Mouse (Mus musculus) induced T-regulatory cell, adult 2 months (primary cell): ENCODE measurements around the gene Hdac7.

Experiments used
- DNase-seq: peaks from one replicate; pipeline ENCODE4 v3.0.0-alpha.2; 2012; ENCODE audit warnings: low read depth

The Hdac7 gene

DNA sequence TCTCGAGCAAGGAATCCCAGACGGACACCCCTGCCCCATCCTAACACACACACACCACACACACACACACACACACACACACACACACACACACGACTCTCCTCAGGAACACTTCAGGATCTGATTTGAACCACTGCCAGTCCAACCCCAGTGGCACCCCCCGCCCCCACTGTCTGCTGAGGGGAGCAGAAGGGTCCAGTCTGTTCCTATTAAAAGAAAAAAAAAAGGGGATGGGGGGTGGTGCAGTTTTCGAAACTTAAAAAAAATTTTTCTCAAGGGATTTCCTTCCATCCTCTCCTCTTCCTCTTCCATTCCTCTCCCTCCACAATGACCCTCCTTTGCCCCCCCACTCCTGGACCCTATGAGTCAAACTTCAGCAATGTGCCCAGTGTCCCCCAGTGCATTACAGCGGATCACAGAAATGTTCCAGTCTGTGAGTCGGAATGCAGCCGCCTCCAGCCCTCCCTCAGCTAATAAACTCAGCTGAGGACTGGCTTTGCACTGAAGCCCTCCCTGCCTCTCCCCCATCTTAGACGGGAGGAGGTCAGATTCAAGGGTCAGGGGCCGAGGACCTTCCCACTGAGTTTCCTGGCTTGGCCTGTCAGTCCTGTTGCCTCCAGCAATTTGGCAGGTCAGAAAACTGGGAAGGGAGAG is 12.2 kb downstream of the Hdac7 start:
- DNase-seq, result no peak

DNA sequence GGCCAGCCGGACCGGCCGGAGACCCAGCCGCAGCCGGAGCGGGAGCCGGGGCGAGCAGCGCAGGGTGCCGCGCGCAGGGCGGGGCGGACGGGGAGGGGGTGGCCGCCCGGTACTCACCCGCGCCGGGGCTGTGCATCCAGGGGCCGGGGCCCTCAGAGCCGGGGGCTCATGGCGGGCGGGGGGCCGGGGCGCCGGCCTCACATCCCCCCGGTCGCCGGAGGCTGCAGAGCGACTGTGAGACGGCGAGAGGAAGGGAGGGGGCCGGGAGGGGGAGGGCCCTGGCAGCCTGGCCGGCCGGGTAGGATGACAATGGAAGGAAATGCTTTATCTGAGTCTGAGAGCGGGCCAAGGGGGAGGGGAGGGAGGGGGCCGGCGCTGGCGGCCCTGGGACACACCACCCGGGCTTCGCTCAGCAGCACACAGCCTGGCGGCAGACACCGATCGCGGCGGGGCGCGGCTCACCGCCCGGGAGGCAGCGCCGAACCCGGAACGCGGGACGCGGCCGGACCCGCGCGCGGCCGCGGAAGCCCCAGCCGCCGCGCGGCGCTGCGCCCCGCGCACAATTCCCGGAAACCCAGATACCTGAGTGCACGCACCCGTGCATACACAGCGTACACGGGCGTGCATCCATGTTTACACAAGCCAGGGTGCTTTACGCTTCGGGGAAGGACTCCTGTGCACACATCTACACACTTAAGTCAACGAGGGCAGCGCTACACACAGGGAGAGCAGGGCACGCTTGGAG is 12.9 kb downstream of the Hdac7 start:
- DNase-seq, result peak; percentile 83

DNA sequence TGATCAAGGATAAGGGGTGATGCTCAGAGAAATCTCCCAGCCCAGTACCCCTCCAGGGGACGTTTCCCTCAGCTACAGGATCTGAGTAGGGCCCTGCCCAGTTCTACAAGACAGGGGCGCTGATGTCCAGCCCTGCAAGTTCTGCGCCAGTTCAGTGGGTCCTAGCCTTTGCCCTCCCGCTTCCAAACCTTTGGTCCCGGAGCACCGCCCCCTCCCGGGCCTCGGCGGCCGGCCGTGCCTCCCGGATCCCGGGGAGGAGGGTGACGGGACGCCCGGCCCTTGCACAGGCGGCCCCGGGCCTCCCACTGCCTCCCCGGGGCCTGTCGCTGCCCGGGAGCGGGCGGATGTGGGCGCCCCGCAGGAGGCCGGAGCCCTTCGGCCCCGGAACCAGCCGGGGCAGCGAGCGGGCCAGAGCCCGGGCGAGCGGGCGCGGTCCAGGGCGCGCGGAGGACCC is 13.5 kb downstream of the Hdac7 start:
- DNase-seq, result no peak

DNA sequence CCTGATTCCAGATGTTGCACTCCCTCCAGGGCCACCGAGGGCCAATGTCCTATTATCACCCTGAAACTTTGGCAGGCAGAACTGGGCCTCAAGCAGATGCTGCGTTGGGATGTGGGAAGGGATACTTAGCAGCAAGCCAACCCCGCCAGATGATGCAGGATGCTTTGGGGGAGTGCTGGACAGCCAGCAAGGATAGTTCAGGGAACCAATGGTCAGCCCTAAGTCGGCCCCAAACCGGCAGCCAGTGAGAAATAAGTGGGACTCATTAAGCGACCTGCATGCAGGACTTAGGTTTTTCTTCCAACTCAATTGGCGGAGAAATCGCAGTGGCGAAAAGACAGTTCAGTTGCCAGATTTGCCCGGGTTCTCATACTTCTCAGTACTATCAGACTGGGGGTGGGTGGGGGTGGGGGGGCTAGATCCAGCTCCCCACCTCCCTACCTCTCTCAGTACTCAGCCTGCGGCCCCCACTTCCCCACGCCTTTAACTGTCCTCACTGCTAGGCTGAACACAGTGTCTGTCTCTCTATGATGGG is 14.0 kb downstream of the Hdac7 start:
- DNase-seq, result peak; percentile 66

DNA sequence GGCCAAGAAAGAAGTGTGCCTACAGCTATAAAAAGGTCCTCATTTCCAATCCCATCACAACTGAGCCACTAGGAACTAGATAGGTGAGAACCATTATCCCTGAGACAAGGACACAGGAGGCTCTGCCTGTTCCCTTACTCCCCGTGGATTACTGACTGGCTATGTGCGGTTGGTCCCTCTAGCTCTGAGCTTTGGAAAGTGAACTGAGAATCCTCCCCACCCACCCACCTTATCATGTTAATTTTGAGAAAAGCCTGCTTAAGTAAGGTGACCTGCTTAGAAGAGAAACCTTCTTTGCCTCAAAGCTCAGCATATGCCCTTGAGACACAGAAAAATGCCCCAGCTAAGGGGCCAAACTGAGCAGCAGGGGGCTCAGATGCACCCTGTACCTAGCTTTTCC is 14.9 kb downstream of the Hdac7 start:
- DNase-seq, result peak; percentile 49

DNA sequence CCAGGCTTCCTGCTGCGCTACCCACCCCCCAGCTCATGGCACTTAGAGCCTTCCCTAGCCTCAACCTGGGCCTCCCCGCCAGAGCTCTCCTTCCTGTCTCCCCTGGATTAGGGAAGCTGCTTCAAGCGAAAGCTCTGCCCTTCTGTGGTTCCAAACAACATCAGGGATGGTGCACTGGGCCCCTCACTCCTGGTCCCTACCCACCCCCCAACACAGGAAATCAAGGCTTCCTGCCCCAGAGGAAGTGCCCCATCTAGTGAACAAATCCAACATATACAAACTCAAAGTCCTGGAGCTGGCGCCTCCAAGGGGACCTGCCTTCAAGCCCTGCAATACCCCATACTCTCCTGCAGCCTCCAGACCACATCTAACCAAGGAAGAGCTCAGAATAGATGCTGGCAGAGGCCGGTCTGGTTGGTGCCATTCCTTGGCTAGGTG is 15.4 kb downstream of the Hdac7 start:
- DNase-seq, result peak; percentile 78

DNA sequence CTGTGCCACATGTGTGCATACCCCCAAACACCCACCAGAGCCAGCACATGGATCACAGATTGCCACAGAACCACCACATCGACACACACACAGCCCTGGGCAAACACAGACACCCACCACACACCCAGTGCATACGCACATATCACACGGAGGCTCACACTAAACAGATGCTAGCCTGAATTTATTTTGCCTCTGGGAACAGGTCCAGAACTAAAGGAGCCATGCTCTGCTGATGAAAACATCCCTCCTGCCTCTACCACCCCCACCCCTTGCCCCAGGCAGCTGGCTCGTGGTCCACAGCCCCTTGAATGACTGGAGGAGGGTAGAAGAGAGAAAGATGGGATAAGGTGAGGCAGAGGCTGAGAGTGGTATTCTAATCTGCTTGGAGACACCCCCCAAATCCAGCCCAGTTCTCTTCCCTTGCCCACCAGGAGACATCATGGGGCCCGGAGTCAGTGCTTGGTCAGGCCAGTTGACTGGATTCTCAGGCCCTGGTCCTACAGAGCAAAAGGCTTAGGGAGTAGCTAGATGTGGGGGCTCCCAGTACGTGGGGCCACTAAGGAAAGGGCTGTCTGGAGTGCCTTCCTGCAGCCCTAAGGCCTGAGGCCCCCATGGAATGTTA is 16.0 kb downstream of the Hdac7 start:
- no peak for DNase-seq

DNA sequence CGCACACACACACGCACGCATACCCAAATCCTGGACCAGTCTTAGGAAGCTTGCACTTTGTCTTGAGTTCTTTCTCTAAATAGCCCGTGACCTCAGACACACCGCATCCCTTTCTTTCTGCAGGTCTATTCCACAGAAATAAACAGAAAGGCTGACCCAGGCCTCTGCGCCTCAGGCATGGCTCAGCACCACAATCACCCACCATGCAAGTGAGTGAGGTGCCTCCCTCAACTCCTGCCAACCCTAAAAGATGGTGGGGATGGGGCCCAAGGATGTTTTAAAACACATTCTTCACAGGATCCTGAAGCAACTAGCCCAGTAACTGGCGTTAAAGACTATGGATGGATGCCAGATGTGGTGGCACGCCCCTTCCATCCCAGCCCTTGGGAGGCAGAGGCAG is 16.9 kb downstream of the Hdac7 start:
- DNase-seq, result no peak

DNA sequence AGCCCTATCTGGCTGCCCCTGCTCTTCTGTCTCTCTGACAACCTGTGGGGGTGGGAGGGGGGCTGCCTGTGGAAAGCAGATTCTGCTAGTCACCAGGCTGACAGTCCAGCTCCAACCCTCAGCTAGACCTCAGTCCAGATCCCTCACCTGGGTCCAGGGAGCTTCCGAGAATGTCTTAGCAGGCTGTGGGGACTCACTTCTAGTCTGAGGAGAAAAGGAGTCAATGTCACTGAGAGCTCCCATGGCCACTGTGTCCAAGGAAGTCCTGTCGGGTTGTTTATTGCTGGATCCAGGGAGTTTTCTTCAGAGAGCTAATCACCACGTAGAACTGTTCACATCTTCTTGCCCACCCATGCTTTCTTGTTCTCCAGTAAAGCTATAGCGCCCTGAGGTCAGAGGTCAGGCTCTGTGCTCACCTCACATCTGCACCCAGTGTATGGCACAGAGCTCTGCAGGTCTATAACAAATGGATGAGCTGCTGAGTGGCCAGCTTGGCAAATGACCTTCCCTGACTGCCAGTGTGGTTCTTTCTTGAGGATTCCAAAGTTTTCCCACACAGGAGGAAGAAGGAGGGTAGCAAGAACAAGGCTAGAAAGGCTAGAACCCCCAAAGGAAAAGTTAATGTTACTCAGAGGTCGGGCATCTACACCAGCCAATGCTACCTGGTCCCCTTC is 17.6 kb downstream of the Hdac7 start:
- DNase-seq, result no peak

DNA sequence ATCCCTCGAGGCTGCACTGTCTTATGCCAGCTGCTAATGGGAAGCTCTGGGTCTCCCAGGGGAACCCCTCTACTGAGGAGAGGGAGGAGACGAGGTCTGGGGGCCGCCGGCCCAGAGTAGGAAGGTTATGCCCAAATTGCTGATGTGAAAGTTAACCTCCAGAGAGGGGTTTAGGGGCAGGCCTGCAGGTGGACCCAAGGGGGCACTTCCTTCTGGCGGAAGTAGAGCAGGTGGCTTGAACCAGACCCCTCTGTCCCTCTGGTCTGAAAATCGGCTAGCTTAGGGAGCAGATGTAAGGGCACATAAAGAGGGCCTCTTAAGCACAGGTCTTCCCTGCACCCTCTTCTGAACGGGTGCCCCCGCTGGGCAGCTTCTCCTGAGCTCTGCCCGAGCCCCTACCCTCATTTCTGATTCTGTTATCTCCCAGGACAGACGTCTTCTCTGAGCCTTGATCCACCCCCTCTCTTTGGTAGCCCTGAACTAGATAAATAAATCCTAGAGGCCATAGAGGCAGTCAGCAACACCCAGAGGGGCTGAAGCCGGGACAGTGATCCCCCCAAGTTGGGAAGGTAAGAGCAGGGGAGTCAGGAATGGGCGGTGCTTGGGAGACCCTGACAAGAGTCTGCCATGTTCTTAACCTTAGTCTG is 18.2 kb downstream of the Hdac7 start:
- no peak for DNase-seq

DNA sequence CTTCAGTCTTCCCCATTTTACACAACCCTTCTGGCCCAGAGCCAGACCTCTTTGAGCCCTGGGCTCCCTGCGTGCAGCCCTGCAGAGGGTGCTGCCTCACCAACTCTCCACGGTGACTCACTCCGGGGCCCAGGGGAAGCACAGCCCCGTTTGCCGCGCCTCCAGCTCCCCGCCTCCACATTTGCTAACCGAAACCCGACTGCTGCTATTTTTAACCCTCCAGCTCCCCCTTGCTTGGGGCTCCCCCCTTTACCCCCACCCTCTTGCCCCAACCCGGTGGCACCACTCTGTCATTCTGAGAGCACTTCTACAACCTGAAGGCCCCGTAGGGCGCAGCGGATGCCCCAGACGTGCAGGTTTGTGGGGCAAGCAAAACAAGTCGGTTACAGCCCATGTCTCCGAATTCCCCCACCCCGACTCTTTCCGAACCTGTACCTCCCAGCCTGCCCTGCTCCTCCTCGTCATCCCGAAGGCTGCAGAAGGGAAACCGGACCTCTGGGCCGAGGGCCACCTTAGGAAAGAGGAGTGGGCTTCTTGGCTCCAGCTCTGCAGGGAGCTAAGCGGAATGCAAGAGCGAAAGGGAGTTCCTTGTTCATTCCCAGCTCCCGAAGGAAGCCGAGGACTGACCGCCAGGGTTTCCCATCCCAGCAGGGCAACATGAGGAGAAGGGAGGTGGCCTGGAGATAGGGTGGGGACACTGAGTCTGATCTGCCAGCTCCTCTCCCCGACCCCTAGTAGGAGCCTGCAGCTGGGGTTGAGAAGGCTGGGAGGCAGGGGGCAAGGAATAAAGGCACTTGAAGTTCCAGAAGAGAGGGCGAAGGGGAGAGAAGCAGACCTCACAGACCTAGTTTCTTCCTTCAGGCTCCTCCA is 19.0 kb downstream of the Hdac7 start:
- peak; percentile 97 for DNase-seq

DNA sequence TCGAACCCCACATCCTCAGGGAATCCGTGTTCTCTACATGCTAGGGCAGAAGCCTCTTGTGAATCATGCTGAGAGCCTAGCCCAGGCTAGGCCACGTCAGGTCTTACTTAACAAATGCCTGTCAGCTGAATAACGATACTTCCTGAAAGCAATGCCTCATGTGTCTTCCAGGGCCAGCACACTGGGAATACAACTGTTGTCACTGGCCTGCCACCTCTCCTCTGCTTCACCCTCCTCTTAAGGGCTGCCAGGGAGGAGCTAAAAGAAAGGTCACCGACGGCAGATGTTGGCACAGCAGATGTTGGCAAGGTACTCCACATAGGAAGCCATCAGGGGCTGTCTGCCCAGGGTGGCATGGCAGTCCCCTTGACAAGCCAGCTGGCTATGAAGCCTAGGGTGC is 20.3 kb downstream of the Hdac7 start:
- no peak for DNase-seq

DNA sequence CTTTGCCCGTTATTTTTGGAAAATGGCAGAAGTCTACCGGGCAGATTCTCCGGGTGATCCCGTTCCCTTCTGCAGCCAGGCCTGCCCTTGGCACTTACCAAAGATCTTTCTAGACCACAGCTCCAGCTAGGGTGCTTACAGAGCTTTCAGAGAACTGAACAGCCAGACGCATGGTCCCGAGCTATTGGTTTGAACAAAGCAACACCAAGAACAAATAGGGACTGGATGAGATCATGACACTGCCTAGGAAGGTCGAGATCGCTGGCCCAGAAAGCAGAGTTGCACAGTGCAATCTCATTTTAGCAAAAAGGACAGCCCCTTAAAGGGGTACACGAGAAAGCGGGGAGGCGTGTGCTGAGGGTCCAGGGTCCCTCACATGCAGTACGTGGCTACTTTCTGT is 20.8 kb downstream of the Hdac7 start:
- no peak for DNase-seq

DNA sequence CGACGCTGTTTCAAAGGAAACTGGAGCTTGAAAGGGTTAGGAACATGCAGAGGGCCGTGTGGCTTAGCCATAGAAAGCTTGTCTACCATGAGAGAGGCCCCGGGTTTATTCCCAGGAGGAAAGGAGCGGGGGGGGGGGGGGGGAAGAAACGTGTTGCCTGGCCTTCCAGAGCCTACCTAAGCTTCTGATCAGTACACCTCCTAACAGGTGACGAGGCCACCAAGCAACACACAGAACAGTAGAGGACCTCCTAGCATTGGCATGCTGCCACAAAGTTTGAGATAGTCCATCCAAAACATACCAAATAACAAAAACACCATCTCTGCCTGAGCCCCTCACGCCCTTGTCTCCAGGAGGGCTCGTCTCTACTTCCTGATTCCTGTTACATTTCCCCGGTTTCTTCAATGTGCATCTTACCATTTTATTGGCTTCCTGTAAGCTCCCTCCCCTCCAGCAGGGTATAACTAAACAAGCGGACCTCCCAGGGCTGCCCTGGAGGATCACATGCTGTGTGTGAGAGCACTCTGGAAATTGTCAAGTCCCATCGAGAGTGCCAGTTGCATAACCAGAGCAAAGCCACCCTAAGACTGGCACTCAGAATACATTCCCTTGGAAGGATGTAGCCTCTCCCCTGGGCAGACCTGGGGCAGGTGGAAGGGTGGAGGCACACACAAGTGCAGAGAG is 21.6 kb downstream of the Hdac7 start:
- DNase-seq, result peak; percentile 59

DNA sequence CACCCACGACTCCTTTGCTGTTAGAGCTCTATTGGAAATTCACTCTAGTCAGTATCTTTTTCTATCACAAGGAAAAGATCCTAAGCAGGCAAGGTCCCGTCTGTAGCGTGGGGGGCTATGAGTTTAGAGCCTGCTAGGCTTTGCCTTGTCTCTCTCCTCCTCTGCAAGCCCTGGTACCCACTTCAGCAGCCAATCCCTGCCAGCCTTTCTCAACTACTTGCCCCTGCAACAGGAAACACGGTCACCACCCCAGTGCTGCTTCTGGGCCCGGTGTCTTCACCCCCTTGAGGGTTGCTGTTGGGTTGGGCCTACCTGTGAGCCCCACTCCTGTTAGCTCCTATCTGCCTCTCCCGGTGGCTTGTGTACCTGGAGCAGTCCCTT is 22.3 kb downstream of the Hdac7 start:
- DNase-seq, result peak; percentile 69

DNA sequence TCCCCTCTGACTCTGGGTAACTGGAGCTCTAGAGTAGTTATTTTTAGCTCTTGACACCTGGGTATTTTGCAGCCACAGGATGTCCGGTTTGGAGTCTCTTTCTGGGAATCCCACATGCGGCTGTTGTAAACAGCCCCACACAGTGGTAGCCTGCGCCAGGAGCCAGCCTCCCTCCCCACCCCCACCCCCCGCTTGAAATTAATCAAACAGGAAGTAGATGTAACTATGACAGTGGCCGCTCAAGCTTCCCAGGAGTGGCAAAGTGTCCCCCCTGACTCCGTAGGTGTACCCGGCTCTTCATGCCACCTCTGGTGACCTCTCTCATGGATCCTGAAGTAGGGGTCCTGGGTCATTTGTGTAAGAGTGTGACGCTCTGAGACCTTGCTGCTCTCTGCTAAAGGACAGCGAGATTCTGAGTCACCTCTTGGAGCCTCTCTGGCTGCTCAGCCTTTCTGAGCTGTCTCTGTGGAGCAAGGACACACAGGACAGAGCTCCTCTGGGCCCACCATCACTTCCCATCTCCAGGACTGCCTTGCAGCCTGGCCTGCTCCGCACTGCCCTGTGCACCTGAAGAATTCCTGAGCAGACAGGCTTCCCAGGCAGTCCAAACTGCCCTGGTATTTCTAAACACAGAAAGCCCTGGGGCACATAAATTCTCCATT is 22.9 kb downstream of the Hdac7 start:
- DNase-seq, result peak; percentile 90

DNA sequence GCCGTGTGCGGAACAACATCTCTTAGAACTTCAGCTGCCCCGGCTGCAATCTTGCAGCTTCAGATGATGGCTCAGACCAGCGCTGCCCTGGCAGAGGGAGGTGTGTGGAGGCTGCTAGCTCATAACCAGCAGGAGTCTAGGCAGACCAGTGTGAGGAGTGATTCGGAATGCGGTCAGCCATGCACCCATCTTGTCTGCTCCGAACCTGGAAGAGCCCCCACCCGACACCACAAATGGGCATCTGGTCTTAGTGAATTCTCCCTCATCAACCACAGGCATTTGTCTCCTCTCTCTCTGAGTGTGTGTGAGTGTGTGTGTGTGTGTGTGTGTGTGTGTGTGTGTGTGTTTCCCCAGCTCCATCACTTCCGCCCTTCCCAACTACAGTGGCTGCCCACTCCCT is 24.4 kb downstream of the Hdac7 start:
- DNase-seq, result peak; percentile 10

DNA sequence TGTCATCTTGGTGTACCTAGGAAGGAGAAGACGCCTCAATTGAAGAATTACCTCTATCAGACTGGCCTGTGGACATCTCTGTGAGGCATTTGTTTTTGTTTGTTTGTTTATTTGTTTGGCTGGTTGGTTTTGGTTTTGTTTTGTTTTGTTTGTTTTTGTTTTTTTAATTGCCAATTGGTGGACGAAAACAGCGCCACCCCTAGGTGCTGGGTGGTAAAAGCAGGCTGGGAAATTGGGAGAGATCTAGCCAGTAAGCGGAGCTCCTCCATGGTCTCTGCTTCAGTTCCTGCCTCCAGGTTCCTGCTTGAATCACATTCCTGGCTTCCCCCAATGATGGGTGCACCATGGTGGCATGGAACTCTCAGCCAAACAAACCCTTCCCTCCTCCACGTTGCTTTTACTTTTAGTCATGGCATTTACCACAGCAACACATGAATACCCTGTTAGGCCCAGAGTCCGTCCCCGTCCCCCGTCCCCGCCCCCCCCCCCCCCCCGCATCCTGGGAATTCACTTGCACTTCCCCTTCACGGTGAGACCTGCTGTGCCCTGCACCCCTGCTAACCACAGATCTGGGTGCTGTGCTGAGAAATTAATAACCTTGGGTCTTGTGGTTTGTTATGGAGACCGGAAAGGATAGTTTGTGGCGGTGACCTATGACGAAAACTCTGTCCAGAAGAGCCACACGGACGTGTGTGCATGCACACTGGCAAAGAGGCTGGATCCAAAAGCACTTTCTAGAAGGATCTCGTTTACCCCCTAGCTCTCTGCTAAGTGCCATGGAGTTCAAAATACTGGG is 27.9 kb downstream of the Hdac7 start:
- DNase-seq, result peak; percentile 57

DNA sequence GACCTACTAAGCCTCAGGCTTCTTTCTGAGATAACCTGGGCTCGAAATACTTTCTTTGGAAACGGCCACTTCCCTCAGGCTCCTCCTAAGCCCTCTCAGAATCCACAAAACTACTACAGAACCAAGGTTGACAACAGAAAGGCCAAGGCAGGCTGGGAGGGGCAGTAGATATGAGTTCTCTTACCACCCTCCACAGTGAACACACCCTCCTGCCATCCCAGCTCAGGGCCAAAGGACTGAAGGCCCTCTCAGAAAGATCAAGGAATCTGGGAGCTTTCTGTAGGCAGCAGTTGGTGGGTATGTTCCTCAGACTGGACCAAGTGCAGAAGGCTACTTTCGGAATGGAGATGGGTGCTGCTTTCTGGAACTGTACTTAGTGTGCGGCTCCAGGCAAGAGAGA is 29.0 kb downstream of the Hdac7 start:
- DNase-seq, result no peak
